Mouse (Mus musculus) cerebral cortex, adult 2 months (tissue): ENCODE results near the gene Prkaca.

ENCODE experiments used
- WGBS: fragments of 180-500 bp; shearing (Covaris S2); methylation state at CpG from one replicate; pipeline ENCODE4 v1.1.7; 2018; 5-methylcytosine and 5-hydroxymethylcytosine counted together

Gene Prkaca

GRCm38 (mm10) chr8:84038015-84038414 lies 65.2 kb downstream of the Prkaca start:
- WGBS = 74% methylated on average over 5 of the region's 5 CpGs

- 4% methylated on average over 5 of the region's 5 CpGs for WGBS
These were observed 66.3 kb downstream of the Prkaca start for GRCm38 (mm10) chr8:84039050-84039449.

GRCm38 (mm10) chr8:84042066-84042947 lies 69.5 kb downstream of the Prkaca start, which contains the start of gene Il27ra:
Il27ra (minus strand) TSS chr8:84042589.
- WGBS = 5% methylated on average over 40 of the region's 40 CpGs

GRCm38 (mm10) chr8:84042948-84043342 lies 70.2 kb downstream of the Prkaca start:
- WGBS = 52% methylated on average over 12 of the region's 12 CpGs

GRCm38 (mm10) chr8:84044103-84044502 lies 71.3 kb downstream of the Prkaca start:
- 38% methylated on average over 7 of the region's 7 CpGs for WGBS

- WGBS = 43% methylated on average over 9 of the region's 9 CpGs
These were observed 72.1 kb downstream of the Prkaca start, which contains the start of gene Rln3 for GRCm38 (mm10) chr8:84044900-84045299. Rln3 (minus strand) TSS chr8:84045000.
